Mouse (Mus musculus) intestine, postnatal 0 days (tissue): ENCODE results near the gene Fcgr4. TPM values are rescaled to one million over a fixed set of nuclear protein-coding genes. Genes with fewer than 3 reads are reported as not detected.

Experiments
- ATAC-seq: fragments of 200-750 bp; cut with Nextera tagmentation; 2 replicates; pipeline ENCODE4 v1.8.0; 2017; ENCODE audit warnings: mild to moderate bottlenecking, moderate TSS enrichment, moderate library complexity
- H3K27ac ChIP-seq: fragments of 300-500 bp; sonication (generic); 2 replicates; pipeline ENCODE4 v1.5.1; 2014; ENCODE audit warnings: mild to moderate bottlenecking, low read depth, low read length, moderate library complexity
- H3K27me3 ChIP-seq: fragments of 300-500 bp; sonication (generic); replicated peaks from 2 replicates; pipeline ENCODE4 v1.6.1; 2014; ENCODE audit warnings: low read length, mixed read lengths; ENCODE audit not compliant: control insufficient read depth, insufficient read depth
- H3K36me3 ChIP-seq: fragments of 300-500 bp; sonication (generic); 2 replicates; pipeline ENCODE4 v1.6.1; 2014; ENCODE audit warnings: mild to moderate bottlenecking, moderate library complexity; ENCODE audit not compliant: control insufficient read depth, insufficient read depth
- H3K4me1 ChIP-seq: fragments of 300-500 bp; sonication (generic); replicated peaks from 2 replicates; pipeline ENCODE4 v1.6.1; 2014; ENCODE audit warnings: antibody characterized with exemption, low read length, mixed read lengths; ENCODE audit not compliant: control insufficient read depth, insufficient read depth
- H3K4me2 ChIP-seq: fragments of 300-500 bp; sonication (generic); replicated peaks from 2 replicates; pipeline ENCODE4 v1.6.1; 2014; ENCODE audit warnings: low read depth, mild to moderate bottlenecking, moderate library complexity
- H3K4me3 ChIP-seq: fragments of 300-500 bp; sonication (generic); 2 replicates; pipeline ENCODE4 v1.5.1; 2014; ENCODE audit warnings: low read depth, low read length
- H3K9ac ChIP-seq: fragments of 300-500 bp; sonication (generic); 2 replicates; pipeline ENCODE4 v1.6.1; 2014; ENCODE audit warnings: mild to moderate bottlenecking, low read depth, low read length
- H3K9me3 ChIP-seq: fragments of 300-500 bp; sonication (generic); 2 replicates; pipeline ENCODE4 v1.6.1; 2016; ENCODE audit warnings: mixed run types; ENCODE audit not compliant: control insufficient read depth
- CTCF ChIP-seq: sonication (generic); IDR thresholded peaks from 2 replicates; pipeline ENCODE4 v1.5.1; 2016; ENCODE audit warnings: low read depth, mild to moderate bottlenecking, control low read depth, antibody characterized with exemption, moderate library complexity
- whole genome bisulfite sequencing: fragments of 180-500 bp; shearing (Covaris S2); extraction: QIAGEN DNeasy Blood & Tissue Kit; methylation state at CpG from one replicate; pipeline ENCODE4 v1.1.7; 2014; 5-methylcytosine and 5-hydroxymethylcytosine counted together
- polyA plus RNA-seq: library from polyadenylated mRNA; unstranded; fragments of >200 nt; fragmentation: Nextera tagmentation; extraction: Ambion mirVana; gene quantifications from 2 replicates; pipeline ENCODE4 v1.2.1, GENCODE M21; 2015

Fcgr4 gene
- polyA plus RNA-seq, 1 experiment from 2014 or later: 3.7 TPM

DNA sequence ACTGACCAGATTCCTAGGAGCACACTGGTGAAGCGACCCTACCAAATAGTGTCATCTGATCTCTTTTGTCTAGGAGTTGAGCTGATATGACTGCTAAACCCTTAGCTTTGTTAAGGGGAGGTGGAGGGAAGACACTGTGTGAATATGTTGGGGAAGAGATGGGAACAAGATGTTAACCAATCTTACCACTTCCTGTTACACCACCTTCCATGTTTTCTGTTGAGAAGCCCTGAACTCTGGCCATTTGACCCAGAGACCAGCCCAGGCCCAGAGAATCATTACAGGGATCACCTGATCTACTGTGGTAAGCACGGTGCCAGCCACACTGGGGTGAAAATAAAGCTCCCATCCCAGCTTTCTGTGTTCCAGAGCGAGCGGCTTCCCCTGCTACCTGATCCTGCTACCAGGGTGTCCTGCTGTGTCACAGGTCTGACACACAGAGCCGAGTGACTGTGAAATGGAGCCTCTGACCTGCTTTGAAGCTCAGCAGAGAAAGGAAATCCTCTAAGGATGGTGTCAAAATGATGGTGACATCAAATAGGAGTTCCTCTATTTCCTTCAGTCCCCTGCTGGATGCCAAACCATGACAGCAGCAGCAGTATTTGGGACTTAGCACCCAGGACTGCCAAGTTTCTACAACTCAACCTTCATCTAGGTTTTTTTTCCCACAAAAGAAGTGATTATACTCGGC, 1.1 kb upstream of the Fcgr4 start:
- Histone ChIP-seq H3K9me3 (no peaks in the 10 kb centered on the region), H3K27ac (no peak overlapping the region), H3K4me3 (no peak overlapping the region), H3K36me3 (no peaks in the 10 kb centered on the region), H3K4me2 (no peak overlapping the region), H3K27me3 (no peaks in the 10 kb centered on the region), H3K9ac (no peak overlapping the region), H3K4me1 (no peaks in the 10 kb centered on the region)
- ATAC-seq: no peak
- no peak for TF ChIP-seq CTCF
- WGBS: 51% methylated on average over 6 of the region's 6 CpGs

DNA sequence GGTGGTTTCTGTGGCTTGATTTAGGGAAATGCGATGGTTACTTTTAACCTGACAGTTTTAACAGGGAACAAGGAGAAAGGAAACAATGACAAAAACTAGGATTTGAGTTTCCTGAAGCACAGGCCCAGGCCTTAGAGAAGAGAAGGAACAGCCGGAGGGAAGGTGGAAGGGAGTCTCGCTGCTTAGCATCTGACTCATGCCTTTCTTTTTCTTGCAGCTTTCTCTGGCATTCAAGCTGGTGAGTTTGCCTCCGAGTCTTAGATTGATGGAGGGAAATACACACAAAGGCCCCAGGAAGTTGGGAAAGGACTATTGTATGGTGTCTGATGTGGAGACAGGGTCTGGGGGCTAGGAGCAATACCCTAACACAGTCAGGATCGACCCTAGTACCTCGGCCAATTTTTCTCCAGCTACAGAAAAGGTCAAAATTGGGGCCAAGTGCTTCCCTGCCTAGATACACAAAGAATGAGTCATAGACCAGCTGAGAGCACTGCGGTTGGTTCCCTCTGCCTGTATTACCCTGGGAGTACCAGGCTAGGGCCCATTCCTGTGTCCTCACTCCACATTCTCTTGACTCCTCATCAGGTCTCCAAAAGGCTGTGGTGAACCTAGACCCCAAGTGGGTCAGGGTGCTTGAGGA, 711 bp downstream of the Fcgr4 start:
- Histone ChIP-seq H3K27ac (no peak overlapping the region), H3K27me3 (no peaks in the 10 kb centered on the region), H3K4me2 (no peak overlapping the region), H3K4me3 (no peak overlapping the region), H3K4me1 (no peaks in the 10 kb centered on the region), H3K9me3 (no peaks in the 10 kb centered on the region), H3K9ac (no peak overlapping the region), H3K36me3 (no peaks in the 10 kb centered on the region)
- TF ChIP-seq CTCF: no peak
- no peak for ATAC-seq
- WGBS: 64% methylated on average over 7 of the region's 7 CpGs

DNA sequence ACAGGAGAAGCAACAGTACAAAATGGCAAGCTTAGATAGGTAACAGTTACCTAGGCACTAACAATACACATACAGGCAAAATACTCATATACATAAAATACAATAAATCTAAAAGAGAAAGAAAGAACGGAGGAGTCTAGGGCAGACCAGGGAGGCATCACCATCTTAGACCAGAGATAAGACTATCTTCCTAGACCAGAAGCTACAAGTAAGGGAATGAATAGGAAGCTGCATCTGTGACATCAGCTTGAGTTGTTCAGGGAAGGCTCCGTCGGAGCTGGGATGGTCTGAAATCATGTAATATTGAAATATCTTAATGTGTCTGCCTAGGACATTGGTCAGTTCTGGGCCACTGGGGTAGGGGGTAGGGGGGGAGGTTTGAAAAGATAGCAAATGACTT, 13.0 kb downstream of the Fcgr4 start:
- H3K9ac ChIP-seq: no peak overlapping the region
- no peak for ATAC-seq
- H3K4me2 ChIP-seq: no peak overlapping the region
- no peak overlapping the region for H3K4me3 ChIP-seq
- H3K4me1 ChIP-seq: no peaks in the 10 kb centered on the region; the same call in 1 of the 2 replicates
- peaks cover 14% of the 10 kb centered on the region; the same call in 1 of the 2 replicates for H3K27me3 ChIP-seq
- no peaks in the 10 kb centered on the region for H3K36me3 ChIP-seq
- H3K27ac ChIP-seq: no peak overlapping the region
- no peaks in the 10 kb centered on the region for H3K9me3 ChIP-seq
- TF ChIP-seq CTCF: no peak
- 94% methylated on average over 3 of the region's 3 CpGs for WGBS

DNA sequence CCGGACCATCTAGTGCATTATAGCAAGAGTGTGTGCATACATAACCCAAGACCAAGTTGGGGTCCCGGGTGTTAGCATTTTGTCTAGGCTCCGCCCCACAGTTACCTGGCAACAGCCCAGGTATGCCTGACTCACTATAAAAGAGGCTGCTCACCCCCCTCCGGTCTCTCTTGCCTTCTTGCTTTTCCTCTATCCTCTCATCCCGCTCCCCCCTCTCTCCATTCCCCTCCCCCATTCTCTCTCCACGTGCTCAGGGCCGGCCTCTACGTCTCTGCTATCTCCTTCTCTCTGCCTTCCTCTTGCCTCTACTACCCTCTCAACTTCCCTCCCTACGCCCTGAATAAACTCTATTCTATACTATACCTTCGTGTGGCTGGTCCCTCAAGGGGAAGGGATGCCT, 14.0 kb downstream of the Fcgr4 start:
- H3K4me2 ChIP-seq: peak overlapping the region; percentile 85
- H3K27me3 ChIP-seq: peaks cover 14% of the 10 kb centered on the region; the same call in 1 of the 2 replicates
- H3K9me3 ChIP-seq: no peaks in the 10 kb centered on the region
- H3K4me3 ChIP-seq: peak overlapping the region; percentile 60
- H3K4me1 ChIP-seq: no peaks in the 10 kb centered on the region; the same call in 1 of the 2 replicates
- ATAC-seq: no peak
- no peak for TF ChIP-seq CTCF
- no peak overlapping the region for H3K27ac ChIP-seq
- WGBS: 2% methylated on average over 10 of the region's 10 CpGs
- no peak overlapping the region for H3K9ac ChIP-seq
- no peaks in the 10 kb centered on the region for H3K36me3 ChIP-seq

DNA sequence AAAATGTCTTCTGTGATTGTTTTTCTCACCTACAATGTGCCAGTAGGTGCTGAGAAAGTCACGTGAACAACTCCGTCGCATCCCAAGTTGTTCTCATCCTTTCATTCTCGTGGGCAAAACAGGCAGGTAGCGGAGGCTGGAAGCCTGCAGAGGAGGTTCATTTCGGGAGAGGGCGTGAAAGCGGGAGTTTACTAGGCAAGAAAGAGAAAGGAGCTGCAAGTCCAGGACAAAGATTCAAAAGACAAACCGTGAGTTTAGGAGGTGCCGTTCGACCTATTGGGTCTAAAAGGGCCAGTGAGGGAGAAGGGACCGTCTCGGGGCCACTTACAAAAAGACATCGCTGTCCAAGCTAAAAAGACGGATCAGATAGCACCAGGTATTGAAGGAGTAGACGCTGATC, 14.5 kb downstream of the Fcgr4 start:
- peak overlapping the region; percentile 60 for H3K4me3 ChIP-seq
- H3K27me3 ChIP-seq: peaks cover 14% of the 10 kb centered on the region; the same call in 1 of the 2 replicates
- WGBS: under 1% methylated on average over 16 of the region's 16 CpGs
- no peak for TF ChIP-seq CTCF
- no peaks in the 10 kb centered on the region for H3K9me3 ChIP-seq
- peak overlapping the region; percentile 12; the same call in 1 of the 2 replicates for H3K9ac ChIP-seq
- no peak for ATAC-seq
- no peaks in the 10 kb centered on the region; the same call in 1 of the 2 replicates for H3K4me1 ChIP-seq
- H3K36me3 ChIP-seq: no peaks in the 10 kb centered on the region
- peak overlapping the region; percentile 85 for H3K4me2 ChIP-seq
- no peak overlapping the region for H3K27ac ChIP-seq

DNA sequence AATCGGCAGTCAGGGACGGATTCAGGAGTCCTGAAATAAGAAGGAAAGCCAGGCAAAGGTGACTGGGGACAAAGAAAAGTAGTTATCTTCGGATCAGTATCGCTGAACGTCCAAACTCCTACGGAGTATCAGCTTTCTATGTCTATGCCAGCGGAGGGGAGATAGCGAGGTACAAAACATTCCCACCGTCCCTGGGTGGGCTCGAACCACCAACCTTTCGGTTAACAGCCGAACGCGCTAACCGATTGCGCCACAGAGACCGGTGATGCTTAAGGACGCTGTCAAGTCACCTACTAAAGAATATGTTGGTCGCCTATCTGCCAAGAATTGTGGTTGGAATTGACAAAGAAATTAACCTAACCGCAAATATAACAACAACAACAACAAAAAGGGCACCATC, 15.0 kb downstream of the Fcgr4 start:
- peak overlapping the region; percentile 85 for H3K4me2 ChIP-seq
- TF ChIP-seq CTCF: no peak
- no peak for ATAC-seq
- H3K9me3 ChIP-seq: no peaks in the 10 kb centered on the region
- H3K27ac ChIP-seq: no peak overlapping the region
- H3K4me1 ChIP-seq: no peaks in the 10 kb centered on the region; the same call in 1 of the 2 replicates
- H3K27me3 ChIP-seq: peaks cover 14% of the 10 kb centered on the region; the same call in 1 of the 2 replicates
- under 1% methylated on average over 20 of the region's 20 CpGs for WGBS
- H3K9ac ChIP-seq: peak overlapping the region; percentile 12; the same call in 1 of the 2 replicates
- peak overlapping the region; percentile 60 for H3K4me3 ChIP-seq
- H3K36me3 ChIP-seq: no peaks in the 10 kb centered on the region
